Mouse (Mus musculus): ENCODE measurements around the gene Add3. TPM values are rescaled to one million over a fixed set of nuclear protein-coding genes. Genes with fewer than 3 reads are reported as not detected.
"Not testable (repeated sequence)": the region's sequence is repeated elsewhere in the genome, so short reads cannot be mapped to it uniquely, and the experiment has no call there.

Add3 gene
- total RNA-seq, 2 experiments from 2014 or later = 20.0 to 20.7 TPM

GRCm38 (mm10) chr19:53225249-53226070, 85.2 kb downstream of the Add3 start:
- intact Hi-C loops (cut with DNase I) = loop anchor here (5.0 kb wide), 1 partner anchor 218 kb away; no protein-coding TSS in a partner anchor
- DNase-seq = not testable (repeated sequence)

GRCm38 (mm10) chr19:53226651-53227050, 86.4 kb downstream of the Add3 start:
- intact Hi-C loops (cut with DNase I) = loop anchor here (5.0 kb wide), 1 partner anchor 219 kb away; no protein-coding TSS in a partner anchor
- DNase-seq = no peak

- intact Hi-C loops (cut with DNase I) = loop anchor here (5.0 kb wide), 1 partner anchor 221 kb away; no protein-coding TSS in a partner anchor
- DNase-seq = no peak
Measured at GRCm38 (mm10) chr19:53228064-53228794, 88.0 kb downstream of the Add3 start.

GRCm38 (mm10) chr19:53230942-53231815, 90.9 kb downstream of the Add3 start:
- DNase-seq = no peak
- intact Hi-C loops (cut with DNase I) = no loop called here

GRCm38 (mm10) chr19:53233586-53233985, 93.3 kb downstream of the Add3 start:
- intact Hi-C loops (cut with DNase I) = no loop called here
- no peak for DNase-seq

- DNase-seq = no peak
- intact Hi-C loops (cut with DNase I) = no loop called here
Measured at GRCm38 (mm10) chr19:53241806-53242205, 101.6 kb downstream of the Add3 start.

- intact Hi-C loops (cut with DNase I) = no loop called here
- no peak for DNase-seq
Measured at GRCm38 (mm10) chr19:53243956-53244355, 103.7 kb downstream of the Add3 start.

- intact Hi-C loops (cut with DNase I) = no loop called here
- DNase-seq = no peak
Measured at GRCm38 (mm10) chr19:53247558-53247957, 107.3 kb downstream of the Add3 start.

GRCm38 (mm10) chr19:53248023-53248494, 107.8 kb downstream of the Add3 start:
- intact Hi-C loops (cut with DNase I) = loop anchor here (1.0 kb wide), 1 partner anchor 122 kb away; no protein-coding TSS in a partner anchor
- DNase-seq = no peak

GRCm38 (mm10) chr19:53251015-53251414, 110.8 kb downstream of the Add3 start:
- intact Hi-C loops (cut with DNase I) = no loop called here
- DNase-seq = no peak

- no peak for DNase-seq
- intact Hi-C loops (cut with DNase I) = no loop called here
Measured at GRCm38 (mm10) chr19:53251656-53252055, 111.4 kb downstream of the Add3 start.

- DNase-seq = no peak
- intact Hi-C loops (cut with DNase I) = no loop called here
Measured at GRCm38 (mm10) chr19:53252111-53253028, 112.1 kb downstream of the Add3 start.

GRCm38 (mm10) chr19:53256361-53256760, 116.1 kb downstream of the Add3 start:
- intact Hi-C loops (cut with DNase I) = no loop called here
- DNase-seq = no peak

- no peak for DNase-seq
- intact Hi-C loops (cut with DNase I) = no loop called here
Measured at GRCm38 (mm10) chr19:53256991-53257594, 116.8 kb downstream of the Add3 start.

GRCm38 (mm10) chr19:53257631-53258560, 117.7 kb downstream of the Add3 start:
- intact Hi-C loops (cut with DNase I) = no loop called here
- no peak for DNase-seq

- DNase-seq = no peak
- intact Hi-C loops (cut with DNase I) = no loop called here
Measured at GRCm38 (mm10) chr19:53258740-53259506, 118.7 kb downstream of the Add3 start.

- DNase-seq = no peak
- intact Hi-C loops (cut with DNase I) = no loop called here
Measured at GRCm38 (mm10) chr19:53259541-53259940, 119.3 kb downstream of the Add3 start.
